Mouse (Mus musculus) layer of hippocampus, postnatal 14 days (tissue): ENCODE results near the gene Nxph1. TPM values are rescaled to one million over a fixed set of nuclear protein-coding genes. Genes with fewer than 3 reads are reported as not detected.

Source experiments
- DNase-seq, 2 experiments: peaks; one replicate each; pipeline ENCODE4 v3.0.0; 2021 to 2022; ENCODE audit warnings: low spot score in 2 of 2, mixed read lengths in 1 of 2
- total RNA-seq, 2 experiments: library from RNA; stranded (reverse); gene quantifications; 2 replicates each; pipeline ENCODE4 v1.2.3; 2021

Gene Nxph1
- total RNA-seq, 2 experiments from 2014 or later, result 40.8 to 44.3 TPM

DNA sequence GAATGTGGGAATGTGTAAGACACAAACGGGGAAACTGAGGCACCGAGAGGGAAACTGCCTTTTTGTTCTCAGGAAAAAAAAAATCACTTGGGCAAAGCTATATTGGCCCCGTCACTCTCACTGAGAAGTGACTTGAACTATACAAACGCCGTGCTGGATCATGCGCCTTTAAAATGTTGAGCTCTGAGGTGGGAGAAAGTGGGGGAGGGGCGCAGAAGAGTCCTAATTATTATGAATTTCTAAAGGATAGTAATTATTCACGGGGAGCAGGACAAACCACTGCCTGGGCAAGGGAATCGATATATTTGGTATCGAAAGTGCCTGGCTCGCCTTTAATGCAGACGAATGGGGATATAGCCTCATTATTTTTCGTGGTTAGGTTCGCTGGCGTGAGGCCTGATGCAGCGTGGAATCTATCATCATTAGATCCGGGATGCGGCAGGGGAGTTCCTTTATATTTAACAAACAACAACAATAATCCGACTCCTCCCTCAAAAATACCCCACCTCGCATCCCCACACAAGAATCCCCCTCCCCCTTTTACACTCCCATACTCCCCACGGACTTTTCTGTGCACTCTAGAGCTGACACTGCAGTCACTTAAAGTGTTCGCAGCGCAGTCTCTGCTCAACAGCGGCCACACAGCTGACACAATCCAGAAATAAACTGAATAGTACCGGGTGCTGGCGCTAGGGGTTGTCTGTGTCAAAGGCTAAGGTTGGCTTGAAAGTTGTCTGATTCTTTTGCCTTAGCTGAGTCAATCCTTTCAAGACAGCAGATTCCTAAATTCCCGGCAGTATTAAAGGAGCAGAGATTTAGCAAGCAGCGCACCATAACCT, 10.1 kb downstream of the Nxph1 start:
- DNase-seq, result peak in 1 of 2 experiments; percentile 34

DNA sequence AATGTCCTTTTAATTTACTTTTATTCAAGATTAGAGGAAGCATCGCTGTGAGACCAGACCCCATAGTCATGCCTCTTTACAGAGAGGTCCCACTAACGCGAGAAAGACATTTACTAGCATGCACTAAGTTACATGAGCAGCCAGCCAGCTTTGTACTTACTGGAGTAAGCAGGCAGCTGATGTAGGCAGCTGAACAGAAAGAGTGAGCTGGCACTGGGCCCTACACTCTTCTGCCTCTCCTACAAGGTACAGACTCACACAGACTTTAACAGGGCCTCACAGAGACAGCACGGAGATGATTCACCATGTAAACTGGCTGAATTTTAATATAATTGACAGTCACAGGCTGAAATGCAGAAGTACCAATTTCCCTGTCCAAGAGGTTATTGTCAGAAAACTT, 11.6 kb downstream of the Nxph1 start:
- DNase-seq, result no peak

- DNase-seq, result no peak
These were observed 22.3 kb downstream of the Nxph1 start for GRCm38 (mm10) chr6:8970576-8970975.

DNA sequence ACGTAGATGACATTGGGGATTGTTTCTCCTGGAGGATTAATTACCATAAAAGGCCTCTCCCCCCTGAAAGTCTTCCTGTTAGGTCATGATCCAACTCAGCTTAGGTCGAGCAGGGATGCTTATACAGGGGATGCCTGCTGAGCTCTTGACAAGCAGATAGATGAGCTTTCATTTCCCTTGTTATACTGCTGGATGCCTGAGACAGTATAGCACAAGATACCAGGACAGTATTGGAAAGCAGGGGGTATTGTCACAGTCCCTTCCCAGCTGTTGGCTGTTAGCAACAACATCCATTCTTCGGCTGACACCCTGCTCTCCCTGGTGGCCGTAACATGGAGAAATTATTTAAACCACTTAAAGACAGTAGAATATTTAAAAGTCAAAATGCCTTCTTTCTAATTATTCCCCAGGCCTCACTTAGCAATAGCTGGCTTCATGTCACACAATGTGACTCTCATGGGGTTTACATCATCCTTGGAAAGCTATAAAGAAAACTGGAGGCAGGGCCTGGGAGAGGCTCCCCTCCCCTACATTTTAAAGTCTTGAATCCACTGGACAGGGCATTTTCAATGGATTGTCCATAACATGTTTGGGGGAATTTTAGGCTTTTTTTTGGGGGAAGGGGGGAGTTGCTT, 31.1 kb downstream of the Nxph1 start:
- DNase-seq, result no peak

GRCm38 (mm10) chr6:8996301-8996943, 48.2 kb downstream of the Nxph1 start:
- DNase-seq, result no peak

DNA sequence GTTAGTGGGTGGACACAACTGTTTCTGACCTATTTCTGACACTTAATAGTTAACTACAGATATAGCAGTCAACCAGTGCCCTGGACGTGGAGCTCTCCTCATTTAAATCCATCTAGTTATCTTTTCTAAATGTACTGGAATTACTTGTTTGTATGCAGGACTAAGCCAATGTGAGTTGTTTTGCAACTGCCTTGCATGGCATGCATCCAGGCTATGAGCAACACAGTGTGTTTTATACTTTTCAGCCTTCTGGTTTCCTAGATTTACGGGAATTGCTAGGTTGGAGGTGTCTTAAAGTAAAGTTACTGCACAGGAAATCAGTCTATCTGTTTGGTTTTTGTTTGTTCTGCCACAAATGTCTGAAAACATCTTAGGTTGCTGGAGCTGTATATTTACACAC, 49.1 kb downstream of the Nxph1 start:
- no peak for DNase-seq

GRCm38 (mm10) chr6:9002686-9003085, 54.5 kb downstream of the Nxph1 start:
- no peak for DNase-seq

DNA sequence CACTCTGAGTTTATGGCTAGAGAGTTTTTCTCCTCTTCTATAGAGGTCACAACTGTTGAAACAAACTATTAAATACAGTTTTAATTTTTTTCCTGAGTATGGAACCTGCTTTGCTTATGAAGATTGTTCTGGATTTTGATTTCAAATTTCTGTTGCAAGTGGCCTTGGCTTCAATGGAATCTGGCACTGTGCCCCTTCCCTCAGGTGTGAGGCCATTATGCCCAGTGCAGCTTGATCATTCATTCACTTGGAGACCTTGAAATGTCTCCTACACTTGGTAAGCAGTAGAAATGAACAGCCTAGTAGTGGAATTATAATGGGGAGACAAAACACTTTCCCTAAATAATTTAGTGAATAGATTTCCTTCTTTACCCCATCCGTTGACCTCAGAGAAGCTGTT, 78.4 kb downstream of the Nxph1 start:
- DNase-seq, result no peak

GRCm38 (mm10) chr6:9027146-9027545, 78.9 kb downstream of the Nxph1 start:
- DNase-seq, result no peak

GRCm38 (mm10) chr6:9028501-9028900, 80.3 kb downstream of the Nxph1 start:
- no peak for DNase-seq

DNA sequence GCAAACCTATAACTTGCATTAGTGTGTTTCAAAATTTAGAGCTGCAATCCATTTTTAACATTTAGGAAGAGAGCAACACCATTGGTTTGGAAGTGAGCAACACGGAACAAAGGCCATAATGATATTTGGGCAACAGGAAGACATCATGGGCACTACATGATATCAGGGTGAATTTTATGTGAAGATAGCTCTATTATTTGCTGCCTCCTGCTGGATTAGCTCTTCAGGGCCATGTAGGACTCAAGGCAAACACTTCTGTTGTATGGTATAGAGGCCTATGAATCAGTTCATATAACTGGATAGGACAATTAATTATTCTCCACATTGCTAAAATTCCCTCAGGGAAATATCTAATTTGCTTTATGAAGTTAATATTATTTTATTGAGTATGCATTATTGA, 91.1 kb downstream of the Nxph1 start:
- no peak for DNase-seq

DNA sequence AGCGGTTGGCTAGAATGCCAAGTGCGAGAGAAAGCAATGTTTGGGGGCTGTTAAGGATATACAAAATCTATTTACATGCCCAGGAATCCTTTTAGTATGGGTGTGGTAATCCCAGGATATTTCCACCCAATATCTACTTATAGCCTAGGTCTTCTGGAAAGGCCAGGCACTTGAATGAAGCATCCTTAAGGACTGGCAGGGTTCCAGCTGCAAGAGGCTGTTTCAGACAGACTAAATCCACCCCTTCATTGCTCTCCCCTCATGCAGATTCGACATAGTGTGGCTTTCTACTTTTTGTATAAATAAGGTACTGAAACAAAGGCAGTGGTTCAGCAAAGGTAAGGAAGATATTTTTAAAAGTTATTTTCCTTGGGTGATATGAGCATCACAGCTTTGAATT, 92.8 kb downstream of the Nxph1 start:
- no peak for DNase-seq

GRCm38 (mm10) chr6:9042391-9042790, 94.2 kb downstream of the Nxph1 start:
- peak in 1 of 2 experiments; percentile 3 for DNase-seq

- DNase-seq, result no peak
These were observed 98.6 kb downstream of the Nxph1 start for GRCm38 (mm10) chr6:9046815-9047214.

DNA sequence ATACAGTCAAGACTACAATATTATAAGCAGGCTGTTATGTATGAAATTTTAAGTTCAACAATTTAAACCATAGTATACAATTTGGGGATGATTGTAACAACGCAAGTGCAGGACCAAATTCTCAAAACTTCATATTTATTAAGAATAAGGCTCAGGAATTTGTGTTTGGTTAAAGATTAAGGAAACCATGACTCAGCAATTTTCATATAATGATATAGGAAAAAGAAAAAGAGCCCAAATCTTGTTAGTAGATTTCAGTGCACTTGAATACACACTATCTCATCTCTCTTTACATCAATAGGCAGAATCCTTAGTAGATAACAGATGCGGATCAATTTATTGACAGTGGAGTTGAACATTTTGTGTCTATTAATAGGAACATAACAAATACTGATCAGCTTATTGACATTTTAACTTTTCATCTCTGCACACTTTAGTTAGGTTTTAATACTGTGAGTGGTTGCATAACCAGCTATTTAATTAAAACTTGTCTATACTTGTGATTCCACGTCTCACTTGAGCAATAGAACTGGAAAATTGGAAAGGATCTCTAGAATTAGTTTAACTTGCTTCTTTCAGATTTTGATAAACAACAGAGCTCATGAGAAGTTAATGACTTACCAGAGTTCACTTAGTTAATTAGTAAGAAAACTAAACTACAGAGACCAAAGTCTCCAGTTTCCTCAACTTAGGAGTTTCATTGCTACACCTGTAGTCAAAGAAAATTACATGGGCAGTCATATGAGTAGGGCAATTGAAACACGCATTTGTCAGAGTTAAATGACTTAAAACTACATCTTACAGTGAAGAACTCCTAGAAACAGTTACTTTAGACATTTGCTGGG, 113.3 kb downstream of the Nxph1 start:
- no peak for DNase-seq

DNA sequence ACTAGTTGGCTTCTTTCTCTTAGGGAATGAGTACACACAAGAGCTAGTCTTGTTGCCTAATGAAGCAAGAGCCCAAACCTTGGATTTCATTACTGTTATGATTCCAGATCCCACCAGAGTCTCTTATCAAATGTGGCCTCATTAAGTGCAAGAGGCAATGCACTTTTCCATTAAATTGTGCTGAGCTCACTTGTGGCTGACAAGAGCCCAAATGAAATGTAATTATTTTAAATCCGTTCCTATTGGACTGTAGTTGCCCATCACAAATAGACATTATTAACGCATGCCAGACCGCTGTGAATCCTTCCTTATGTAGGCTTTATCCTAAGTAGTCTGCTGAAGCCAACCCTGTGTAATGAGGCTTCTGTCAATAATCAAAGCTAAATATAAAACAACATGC, 118.2 kb downstream of the Nxph1 start:
- no peak for DNase-seq

- no peak for DNase-seq
These were observed 121.7 kb downstream of the Nxph1 start for GRCm38 (mm10) chr6:9069913-9070312.

DNA sequence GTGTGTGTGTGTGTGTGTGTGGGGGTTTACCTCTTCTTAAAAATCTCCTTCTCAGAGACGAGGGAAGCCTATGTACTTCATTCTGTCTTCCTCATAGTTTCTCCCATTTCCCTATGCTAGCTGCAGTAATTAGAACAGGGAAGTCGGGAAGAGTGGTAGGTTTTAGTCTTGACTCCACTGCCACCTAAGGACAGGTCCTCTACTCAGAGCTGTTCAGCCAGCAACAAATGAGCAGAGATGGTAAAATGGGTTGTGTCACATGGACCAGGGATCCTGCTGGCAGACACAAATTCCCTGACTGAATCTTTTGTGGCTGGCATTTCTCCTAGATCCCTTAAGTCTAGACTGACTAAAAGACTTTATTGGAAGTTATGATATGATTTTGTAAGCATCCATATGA, 128.2 kb downstream of the Nxph1 start:
- DNase-seq, result no peak

- peak; percentile 28 to 61 for DNase-seq
These were observed 129.8 kb downstream of the Nxph1 start for GRCm38 (mm10) chr6:9077793-9078689.

DNA sequence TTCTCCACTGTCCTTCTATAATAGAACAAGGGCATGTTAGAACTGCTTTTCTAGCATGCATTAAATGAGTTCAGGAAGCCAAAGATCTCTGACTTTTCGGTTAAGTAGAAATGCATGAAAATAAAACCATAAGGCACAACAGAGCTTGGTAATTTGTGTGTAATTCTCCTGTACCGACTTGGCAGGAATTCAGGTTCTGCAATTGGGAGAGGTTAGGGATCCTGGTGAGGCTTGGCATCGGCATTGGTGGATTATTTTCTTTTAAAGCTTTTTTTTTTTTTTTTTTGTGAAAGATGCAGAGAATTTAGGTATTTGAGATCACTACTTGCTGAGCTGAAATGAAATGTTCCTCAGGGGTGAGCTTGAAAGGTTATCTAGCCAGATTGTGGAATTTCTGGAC, 135.6 kb downstream of the Nxph1 start:
- no peak for DNase-seq
